Mouse (Mus musculus) lung, adult 2 months (tissue): ENCODE measurements around the gene Olfm2. TPM values are rescaled to one million over a fixed set of nuclear protein-coding genes. Genes with fewer than 3 reads are reported as not detected.
"Not testable (repeated sequence)": the region's sequence is repeated elsewhere in the genome, so short reads cannot be mapped to it uniquely, and the experiment has no call there.

ENCODE experiments used
- DNase-seq: peaks from one replicate; pipeline ENCODE4 v3.0.0; 2022
- H3K4me1 ChIP-seq: fragments of 200-500 bp; 2 replicates; pipeline ENCODE4 v1.6.1; 2011; ENCODE audit warnings: low read length; ENCODE audit not compliant: control insufficient read depth, insufficient read depth
- H3K4me3 ChIP-seq: fragments of 200-500 bp; replicated peaks from 2 replicates; pipeline ENCODE3; 2011; ENCODE audit warnings: low read depth, mild to moderate bottlenecking, control low read depth, low read length; ENCODE audit errors: extremely low read depth
- CTCF ChIP-seq: fragments of 200-500 bp; IDR thresholded peaks from 2 replicates; pipeline ENCODE4 v1.5.1; 2011; ENCODE audit warnings: mild to moderate bottlenecking, low read length, control low read depth; ENCODE audit not compliant: insufficient read depth
- POLR2A ChIP-seq: fragments of 200-500 bp; IDR thresholded peaks from 2 replicates; pipeline ENCODE4 v1.6.1; 2011; ENCODE audit warnings: low read depth, mild to moderate bottlenecking, control low read depth, low read length, borderline replicate concordance; ENCODE audit errors: extremely low read depth
- WGBS: fragments of 180-500 bp; shearing (Covaris S2); methylation state at CpG from one replicate; pipeline ENCODE4 v1.1.7; 2018; 5-methylcytosine and 5-hydroxymethylcytosine counted together
- polyA plus RNA-seq: library from polyadenylated mRNA; depleted of rRNA; stranded (reverse); fragments of >200 nt; gene quantifications from 2 replicates; pipeline ENCODE4 v1.2.3, GENCODE M21; 2012

Olfm2 gene
- polyA plus RNA-seq, 1 experiment = 15.2 TPM

DNA sequence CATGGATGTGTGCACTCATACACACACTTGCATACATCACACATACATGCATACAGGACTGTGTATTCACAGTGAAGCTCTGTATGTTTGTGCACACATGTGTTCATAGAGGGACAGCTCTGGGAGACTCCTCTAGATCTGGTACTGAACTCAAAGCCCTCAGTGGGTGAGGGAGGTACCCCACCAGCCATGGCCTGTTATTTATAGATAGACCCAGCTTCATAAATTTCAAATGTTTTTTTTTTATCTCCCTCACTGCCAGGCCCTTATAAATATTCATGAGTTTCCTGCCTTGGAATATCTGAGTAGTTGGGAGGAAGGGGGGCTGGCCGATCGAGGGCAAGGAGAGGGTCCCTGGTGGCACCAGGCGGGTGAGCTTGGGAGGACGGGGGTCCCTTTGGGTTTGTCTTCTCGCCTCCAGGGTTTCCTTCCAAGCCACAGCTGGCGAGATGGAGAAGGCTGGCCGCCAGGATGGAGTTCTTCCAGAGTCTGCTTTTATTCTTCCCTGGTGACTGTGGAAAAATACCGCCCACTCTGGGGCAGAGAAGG is 42.2 kb downstream of the Olfm2 start:
- WGBS = 57% methylated on average over 8 of the region's 8 CpGs
- TF ChIP-seq CTCF = no peak
- no peak for TF ChIP-seq POLR2A
- Histone ChIP-seq H3K4me1 (no peaks in the 10 kb centered on the region), H3K4me3 (no peak overlapping the region)
- DNase-seq = no peak

DNA sequence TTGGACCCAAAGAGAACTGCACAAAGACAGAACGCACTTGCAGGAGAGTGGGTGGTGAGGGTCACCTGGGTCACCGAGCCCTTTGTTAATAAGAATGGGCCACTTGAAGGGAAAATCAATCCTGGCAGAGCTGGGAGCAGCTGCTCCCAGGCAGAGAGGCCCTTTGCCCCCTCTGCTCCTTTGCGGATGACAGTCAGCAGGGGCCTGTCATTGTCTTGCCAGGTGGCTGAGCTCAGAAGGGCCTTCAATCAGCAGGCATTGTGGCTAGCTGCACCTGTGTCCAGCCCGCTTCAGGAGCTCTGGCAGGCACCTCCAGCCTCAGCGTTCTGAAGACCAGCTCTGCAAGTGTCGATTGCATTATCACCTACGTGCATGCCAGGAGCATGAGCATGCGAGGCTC is 48.7 kb downstream of the Olfm2 start:
- TF ChIP-seq CTCF (no peak), POLR2A (no peak)
- 40% methylated on average over 8 of the region's 8 CpGs for WGBS
- H3K4me3 ChIP-seq = no peak overlapping the region
- H3K4me1 ChIP-seq = no peaks in the 10 kb centered on the region
- no peak for DNase-seq

DNA sequence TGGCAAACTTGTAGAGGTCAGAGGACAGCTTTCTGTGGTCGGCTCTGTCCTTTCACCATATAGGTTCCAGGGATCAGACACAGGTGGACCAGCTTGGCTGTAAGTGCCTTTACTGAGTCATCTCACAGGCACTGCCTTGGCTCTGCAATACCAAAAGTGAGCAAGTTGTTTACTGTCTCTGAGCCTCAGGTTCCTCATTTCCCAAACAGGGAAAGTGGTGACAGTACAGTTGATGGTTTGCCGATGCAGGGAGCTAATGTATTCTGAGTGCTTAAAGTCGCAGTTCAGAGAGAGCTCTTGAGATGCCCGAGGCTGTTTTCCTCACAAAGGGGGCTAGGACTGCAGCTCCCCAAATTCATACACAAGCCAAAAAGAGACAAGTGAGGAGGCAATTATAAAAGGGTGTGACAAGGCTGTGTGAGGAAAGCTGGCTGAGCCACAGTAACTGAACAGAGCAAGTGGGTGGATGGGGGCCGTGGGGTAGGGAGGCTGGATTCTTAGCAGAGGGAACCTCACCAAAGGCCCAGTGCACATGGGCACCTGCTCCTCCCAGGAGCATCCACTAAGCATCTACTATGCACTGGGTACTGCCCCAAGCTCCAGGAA is 49.9 kb downstream of the Olfm2 start:
- Histone ChIP-seq H3K4me3 (no peak overlapping the region), H3K4me1 (no peaks in the 10 kb centered on the region)
- no peak for DNase-seq
- no peak for TF ChIP-seq POLR2A
- TF ChIP-seq CTCF = no peak
- 65% methylated on average over 5 of the region's 5 CpGs for WGBS

DNA sequence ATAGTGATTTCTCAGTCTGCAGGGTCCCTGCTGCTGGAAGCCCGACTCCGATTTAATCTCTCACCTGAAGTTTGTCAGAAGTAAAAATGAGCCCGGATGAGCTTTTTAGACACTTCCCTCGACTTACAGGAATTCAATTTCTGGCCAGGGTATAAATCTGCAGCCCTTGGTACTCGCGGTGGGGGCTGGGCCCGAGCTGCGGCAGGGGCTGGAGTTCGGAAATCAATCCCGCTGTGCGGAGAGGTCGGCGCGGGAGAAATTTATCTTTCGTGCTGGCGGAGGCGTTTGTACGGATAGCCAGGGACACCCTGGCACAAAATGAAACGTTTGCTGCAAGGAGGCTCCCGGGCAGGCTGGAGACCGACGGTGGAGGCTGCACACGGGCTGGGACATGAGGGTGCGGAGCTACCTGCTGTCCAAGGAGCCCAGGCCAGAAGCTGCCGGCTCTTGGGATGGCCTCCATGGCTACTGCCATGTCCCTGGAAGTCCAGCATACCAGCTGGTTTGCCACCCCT is 51.4 kb downstream of the Olfm2 start:
- 5% methylated on average over 25 of the region's 25 CpGs for WGBS
- no peak for TF ChIP-seq POLR2A
- Histone ChIP-seq H3K4me3 (no peak overlapping the region), H3K4me1 (no peaks in the 10 kb centered on the region)
- DNase-seq = no peak

DNA sequence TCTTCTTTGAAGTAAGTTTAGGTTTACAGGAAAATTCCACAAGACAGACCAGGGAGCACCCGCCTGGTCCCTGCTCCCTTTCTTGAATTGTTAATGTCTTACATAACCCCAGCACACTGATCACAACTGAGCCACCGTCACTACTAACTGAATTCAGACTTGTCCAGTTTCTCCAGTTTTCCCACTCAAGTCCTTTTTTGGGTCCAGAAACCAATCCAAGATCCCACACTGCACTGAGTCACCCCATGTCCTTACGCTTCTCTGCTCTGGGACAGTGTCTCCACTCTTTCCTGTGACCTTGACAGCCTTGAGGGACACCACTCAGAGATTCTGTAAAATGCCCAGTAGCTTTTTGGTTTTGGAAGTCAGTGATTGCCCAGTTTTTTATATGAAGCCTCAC is 53.3 kb downstream of the Olfm2 start:
- no peaks in the 10 kb centered on the region for H3K4me1 ChIP-seq
- 76% methylated on average over 3 of the region's 3 CpGs for WGBS
- no peak overlapping the region for H3K4me3 ChIP-seq
- no peak for TF ChIP-seq CTCF
- TF ChIP-seq POLR2A = no peak
- no peak for DNase-seq

DNA sequence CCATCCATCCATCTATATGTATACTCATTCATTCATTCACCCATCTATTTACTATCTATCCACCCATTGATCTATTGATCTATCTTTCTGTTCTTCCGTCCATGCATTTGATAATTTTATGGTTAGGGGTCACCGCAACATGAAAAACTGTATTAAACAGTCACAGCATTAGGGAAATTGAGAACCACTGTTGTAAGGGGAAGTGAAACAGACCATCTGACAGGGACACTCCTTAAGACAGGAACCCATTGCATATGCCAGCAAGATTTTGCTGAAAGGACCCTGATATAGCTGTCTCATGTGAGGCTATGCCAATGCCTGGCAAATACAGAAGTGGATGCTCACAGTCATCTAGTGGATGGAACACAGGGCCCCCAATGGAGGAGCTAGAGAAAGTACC is 55.7 kb downstream of the Olfm2 start:
- 82% methylated on average over 2 of the region's 2 CpGs for WGBS
- H3K4me3 ChIP-seq, DNase-seq, H3K4me1 ChIP-seq: not testable (repeated sequence)

DNA sequence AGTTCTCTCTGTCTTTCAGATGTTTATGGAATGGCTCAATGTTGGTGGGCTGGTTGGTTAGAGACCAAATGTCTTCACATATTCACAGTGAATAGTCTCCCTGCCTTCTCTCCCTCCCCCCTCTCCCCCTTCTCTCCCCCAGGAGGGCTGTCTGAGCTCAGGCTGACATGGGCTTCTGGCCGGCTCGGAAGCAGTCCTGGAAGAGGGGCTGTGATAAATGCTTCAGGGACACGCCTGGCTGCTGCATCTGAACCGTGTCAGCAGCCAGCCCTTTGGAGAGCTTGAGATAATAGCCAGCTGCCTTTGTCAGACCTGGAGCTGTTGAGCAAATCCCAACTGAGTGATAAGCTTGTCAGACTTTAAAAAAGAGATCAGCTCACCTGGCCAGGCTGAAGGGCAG is 56.2 kb downstream of the Olfm2 start:
- Histone ChIP-seq H3K4me1 (no peaks in the 10 kb centered on the region), H3K4me3 (no peak overlapping the region)
- DNase-seq = no peak
- 7% methylated on average over 4 of the region's 4 CpGs for WGBS
- no peak for TF ChIP-seq POLR2A
- no peak for TF ChIP-seq CTCF

DNA sequence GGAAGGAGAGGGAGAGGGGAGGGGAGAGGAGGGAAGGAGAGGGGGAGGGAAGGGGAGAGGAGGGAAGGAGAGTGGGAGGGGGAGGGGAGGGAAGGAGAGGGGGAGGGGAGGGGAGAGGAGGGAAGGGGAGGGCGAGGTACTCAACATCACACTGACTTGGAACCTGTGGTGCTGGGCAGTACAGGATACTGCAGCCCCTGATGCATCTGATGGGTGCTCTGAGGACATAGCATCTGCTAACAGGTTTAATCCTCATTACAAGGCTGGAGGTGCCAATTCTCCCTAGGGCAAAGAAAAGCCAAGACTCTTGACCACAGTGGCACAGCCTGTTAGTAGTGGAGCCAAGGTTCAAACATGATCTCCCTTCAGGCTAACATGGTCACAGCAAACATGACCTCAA is 56.7 kb downstream of the Olfm2 start:
- WGBS = 60% methylated on average over 1 of the region's 1 CpGs
- Histone ChIP-seq H3K4me3 (no peak overlapping the region), H3K4me1 (no peaks in the 10 kb centered on the region)
- TF ChIP-seq CTCF (no peak), POLR2A (no peak)
- DNase-seq = no peak

DNA sequence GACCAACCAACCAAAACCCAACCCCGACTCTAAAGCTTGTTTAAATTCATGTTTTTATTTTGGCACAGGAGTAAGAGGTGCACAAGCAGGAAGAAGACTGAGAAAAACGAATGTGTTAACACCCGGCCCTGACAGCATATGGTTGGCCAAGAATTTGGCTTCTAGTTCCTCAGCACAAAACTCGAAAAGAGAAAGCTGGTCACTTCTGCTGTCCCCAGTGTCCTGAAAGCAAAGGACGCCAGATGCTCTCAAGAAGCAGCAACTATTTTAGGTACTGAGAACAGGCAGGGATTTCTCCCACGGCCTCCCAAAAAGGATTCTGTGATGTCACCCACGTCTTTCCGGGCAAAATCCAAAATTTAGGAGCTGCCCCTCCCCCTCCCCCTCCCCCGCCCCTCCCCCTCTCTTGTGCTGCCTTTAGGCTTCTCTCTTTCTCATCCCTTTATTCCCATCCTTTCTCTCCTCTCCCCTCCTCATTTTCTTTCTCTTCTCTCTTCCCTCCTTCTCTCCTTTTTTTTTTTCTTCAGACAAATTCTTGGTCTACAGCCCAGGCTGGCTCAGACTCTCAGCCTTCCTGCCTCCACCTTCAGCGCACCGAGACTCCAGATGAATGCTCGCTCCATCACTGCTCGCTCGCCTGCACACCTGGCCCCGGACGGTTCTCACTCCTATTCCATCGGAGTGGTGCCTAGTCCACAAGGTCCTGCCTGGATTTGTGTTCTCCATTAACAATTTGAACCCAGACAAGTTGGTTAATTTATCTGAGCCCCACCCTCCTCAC is 60.9 kb downstream of the Olfm2 start:
- TF ChIP-seq POLR2A = no peak
- no peak for TF ChIP-seq CTCF
- Histone ChIP-seq H3K4me3 (no peak overlapping the region), H3K4me1 (no peaks in the 10 kb centered on the region)
- DNase-seq = no peak
- WGBS = 47% methylated on average over 17 of the region's 17 CpGs

DNA sequence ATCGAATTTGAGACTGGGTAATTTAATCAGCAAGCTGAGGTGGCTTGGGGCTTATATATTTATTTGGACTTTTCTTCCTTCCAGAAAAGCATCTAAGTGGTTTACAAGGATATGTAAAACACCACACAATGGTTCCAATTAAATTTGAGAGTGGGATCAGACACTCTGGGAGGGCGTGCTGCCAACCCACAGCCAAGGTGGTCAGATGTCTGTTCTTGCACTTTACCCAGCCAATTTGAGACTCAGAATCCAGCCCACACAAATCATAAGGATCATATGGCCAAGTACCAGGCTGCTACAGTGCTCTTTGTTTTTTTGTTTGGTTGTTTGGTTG is 63.8 kb downstream of the Olfm2 start:
- no peak for TF ChIP-seq CTCF
- no peak for TF ChIP-seq POLR2A
- Histone ChIP-seq H3K4me3 (no peak overlapping the region), H3K4me1 (no peaks in the 10 kb centered on the region)
- no peak for DNase-seq
- WGBS = 69% methylated on average over 2 of the region's 2 CpGs
